Mouse (Mus musculus): Measurements from ENCODE around the gene Nxpe3. TPM values are rescaled to one million over a fixed set of nuclear protein-coding genes. Genes with fewer than 3 reads are reported as not detected.
A peak's percentile ranks its signal among the peaks of the same experiment; 100 is the strongest.

The Nxpe3 gene
- polyA plus RNA-seq, 1 experiment from 2014 or later = 1.3 TPM

DNA sequence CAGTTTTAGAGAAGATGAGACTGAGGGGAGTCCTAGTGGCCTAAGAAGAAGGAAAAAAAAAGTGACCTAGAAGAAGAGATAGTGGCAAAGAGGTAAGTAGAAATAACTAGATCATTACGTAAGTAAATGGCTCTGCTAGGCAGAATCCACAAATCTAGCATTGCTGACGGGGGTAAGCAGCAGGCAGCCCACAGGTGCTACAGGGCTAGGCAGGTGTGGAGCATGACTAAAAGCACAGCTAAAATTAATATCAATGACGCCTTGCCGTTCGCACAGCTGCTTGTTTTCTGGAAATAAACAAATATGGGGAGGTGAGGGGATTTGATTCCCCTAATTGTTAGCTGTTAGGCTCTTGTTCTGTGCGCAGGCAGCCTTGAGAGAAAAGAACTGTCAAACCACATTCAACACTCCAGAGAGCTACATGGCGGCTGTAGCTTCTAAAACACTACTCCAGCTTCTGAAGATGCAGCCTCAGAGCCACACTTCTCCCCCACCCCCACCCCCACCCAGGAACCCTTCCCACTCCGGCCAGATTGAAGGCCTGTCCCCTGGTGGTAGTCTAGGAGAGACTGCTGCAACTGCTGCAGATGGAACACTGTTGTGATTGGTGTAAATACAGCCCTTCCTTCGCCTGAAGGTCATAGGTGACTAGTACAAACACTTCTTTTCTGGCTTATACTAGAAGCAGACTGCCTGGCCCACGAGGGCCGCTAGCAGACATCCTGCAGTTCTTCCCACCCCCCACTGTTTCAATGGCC, 71.5 kb downstream of the Nxpe3 start:
- no peak overlapping the region for H3K27ac ChIP-seq (replicated peaks)
- peaks cover 13% of the 10 kb centered on the region; the same call in 1 of the 2 replicates for H3K4me1 ChIP-seq (replicated peaks)
- 50% methylated on average over 11 of the region's 11 CpGs for WGBS
- ATAC-seq (ENCODE audit: low FRiP score, low read depth) = no peak
- no peaks in the 10 kb centered on the region for H3K36me3 ChIP-seq
- H3K9ac ChIP-seq = no peak overlapping the region
- no peaks in the 10 kb centered on the region for H3K9me3 ChIP-seq
- H3K27me3 ChIP-seq = no peaks in the 10 kb centered on the region
- H3K4me3 ChIP-seq = no peak overlapping the region
- no peak overlapping the region for H3K4me2 ChIP-seq

GRCm38 (mm10) chr16:55822741-55823397, 72.2 kb downstream of the Nxpe3 start:
- Histone ChIP-seq H3K9ac (no peak overlapping the region), H3K4me2 (peak overlapping the region; percentile 95), H3K4me1 (replicated peaks) (peaks cover 13% of the 10 kb centered on the region; the same call in 1 of the 2 replicates), H3K27ac (replicated peaks) (no peak overlapping the region), H3K9me3 (no peaks in the 10 kb centered on the region), H3K27me3 (no peaks in the 10 kb centered on the region), H3K4me3 (peak overlapping the region; percentile 96), H3K36me3 (no peaks in the 10 kb centered on the region)
- ATAC-seq (ENCODE audit: low FRiP score, low read depth) = no peak
- 41% methylated on average over 18 of the region's 18 CpGs for WGBS

- no peaks in the 10 kb centered on the region for H3K9me3 ChIP-seq
- ATAC-seq (ENCODE audit: low FRiP score, low read depth) = peak; percentile 96
- under 1% methylated on average over 66 of the region's 67 CpGs for WGBS
Measured at GRCm38 (mm10) chr16:55821997-55822740, 72.9 kb downstream of the Nxpe3 start.

GRCm38 (mm10) chr16:55821571-55821981, 73.5 kb downstream of the Nxpe3 start:
- Histone ChIP-seq H3K4me1 (replicated peaks) (peaks cover 13% of the 10 kb centered on the region; the same call in 1 of the 2 replicates), H3K9me3 (no peaks in the 10 kb centered on the region), H3K27ac (replicated peaks) (peak overlapping the region; percentile 74), H3K36me3 (peaks cover 7% of the 10 kb centered on the region), H3K4me3 (peak overlapping the region; percentile 96), H3K27me3 (no peaks in the 10 kb centered on the region), H3K4me2 (peak overlapping the region; percentile 95), H3K9ac (peak overlapping the region; percentile 80)
- under 1% methylated on average over 40 of the region's 40 CpGs for WGBS
- peak; percentile 15; the same call in 1 of the 2 replicates for ATAC-seq (ENCODE audit: low FRiP score, low read depth)

More at GRCm38 (mm10) chr16:55821997-55822740, 72.9 kb downstream of the Nxpe3 start:
- Histone ChIP-seq H3K9ac (peak overlapping the region; percentile 80), H3K27me3 (no peaks in the 10 kb centered on the region), H3K27ac (replicated peaks) (peak overlapping the region; percentile 74), H3K36me3 (peaks cover 1% of the 10 kb centered on the region; the same call in 1 of the 2 replicates), H3K4me3 (peak overlapping the region; percentile 96), H3K4me2 (peak overlapping the region; percentile 95), H3K4me1 (replicated peaks) (peaks cover 13% of the 10 kb centered on the region; the same call in 1 of the 2 replicates)

DNA sequence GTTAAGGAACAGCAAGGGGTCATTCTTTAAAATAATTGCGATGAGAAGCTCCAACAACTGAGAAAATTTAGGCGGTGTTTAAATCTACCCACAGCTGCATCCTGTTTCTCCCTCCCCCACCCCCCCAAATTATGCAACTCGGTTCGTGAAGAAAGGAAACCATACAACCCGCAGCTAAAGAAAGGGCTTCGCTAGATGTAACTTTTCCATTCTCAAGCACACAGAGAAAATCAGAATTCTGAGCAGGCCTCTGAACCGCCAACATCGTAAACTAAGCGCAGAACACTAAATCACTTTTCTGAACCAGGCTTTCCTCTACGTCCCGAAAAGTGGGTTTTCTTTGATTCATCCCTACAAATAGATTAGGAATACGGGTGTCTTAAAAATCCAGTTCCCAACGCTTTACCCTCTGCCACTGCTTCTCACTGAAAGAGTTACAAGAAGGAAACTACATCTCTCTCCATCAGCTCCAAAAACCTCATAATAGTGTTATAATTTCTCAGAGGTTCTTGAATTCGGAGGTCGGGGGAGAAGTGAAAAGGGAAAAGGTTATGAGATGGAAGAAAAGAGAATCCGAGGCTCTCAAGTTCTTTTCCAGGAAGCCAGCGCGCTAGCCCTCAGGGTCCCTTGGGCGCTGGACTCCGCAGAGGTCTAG, 74.0 kb downstream of the Nxpe3 start:
- peaks cover 13% of the 10 kb centered on the region; the same call in 1 of the 2 replicates for H3K4me1 ChIP-seq (replicated peaks)
- ATAC-seq (ENCODE audit: low FRiP score, low read depth) = no peak
- no peaks in the 10 kb centered on the region for H3K9me3 ChIP-seq
- peak overlapping the region; percentile 74; the same call in 1 of the 2 replicates for H3K27ac ChIP-seq (replicated peaks)
- peaks cover 12% of the 10 kb centered on the region for H3K36me3 ChIP-seq
- peak overlapping the region; percentile 96 for H3K4me3 ChIP-seq
- 13% methylated on average over 20 of the region's 20 CpGs for WGBS
- no peaks in the 10 kb centered on the region for H3K27me3 ChIP-seq
- H3K9ac ChIP-seq = peak overlapping the region; percentile 80
- peak overlapping the region; percentile 95 for H3K4me2 ChIP-seq

DNA sequence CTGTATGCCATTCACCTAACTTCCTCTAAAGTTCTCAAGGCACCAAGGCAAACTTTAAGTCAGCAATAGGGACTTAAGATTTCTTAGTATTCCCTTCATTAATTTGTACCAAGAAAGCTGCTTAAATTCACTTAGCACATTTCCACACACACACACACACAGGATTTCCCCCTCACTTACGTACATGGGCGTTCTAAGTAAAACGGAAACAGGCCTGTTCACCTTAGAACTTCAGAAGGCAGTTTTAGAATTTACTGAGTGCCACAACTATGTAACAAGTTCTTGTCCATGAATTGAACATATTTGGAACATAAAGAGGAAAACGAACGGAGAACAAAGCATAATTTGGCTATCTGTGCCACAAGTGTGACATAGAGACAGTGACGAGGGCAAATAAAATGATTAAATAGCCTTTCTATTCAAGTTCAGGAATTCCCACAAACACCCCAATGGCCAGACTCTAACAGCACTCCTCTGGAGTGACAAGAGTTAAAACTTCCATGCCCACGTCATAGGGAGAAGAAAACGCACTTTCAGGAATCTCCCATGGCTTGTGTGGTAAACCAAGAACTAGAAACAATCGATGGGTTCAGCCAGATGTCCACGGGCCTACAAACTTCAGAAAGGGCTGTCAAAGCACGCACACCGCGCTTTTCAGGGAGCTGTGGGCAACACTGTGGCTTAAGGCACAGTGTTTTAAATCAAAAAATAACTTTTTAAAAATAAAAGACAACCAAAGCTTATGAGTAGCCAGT, 74.7 kb downstream of the Nxpe3 start:
- Histone ChIP-seq H3K27ac (replicated peaks) (no peak overlapping the region), H3K4me3 (peak overlapping the region; percentile 96), H3K4me2 (peak overlapping the region; percentile 95), H3K4me1 (replicated peaks) (peaks cover 13% of the 10 kb centered on the region; the same call in 1 of the 2 replicates), H3K27me3 (no peaks in the 10 kb centered on the region), H3K9me3 (no peaks in the 10 kb centered on the region), H3K9ac (no peak overlapping the region), H3K36me3 (peaks cover 19% of the 10 kb centered on the region)
- ATAC-seq (ENCODE audit: low FRiP score, low read depth) = no peak
- 59% methylated on average over 13 of the region's 13 CpGs for WGBS

GRCm38 (mm10) chr16:55819186-55819861, 75.8 kb downstream of the Nxpe3 start:
- 61% methylated on average over 15 of the region's 15 CpGs for WGBS
- Histone ChIP-seq H3K4me3 (no peak overlapping the region), H3K4me1 (replicated peaks) (peaks cover 13% of the 10 kb centered on the region; the same call in 1 of the 2 replicates)

DNA sequence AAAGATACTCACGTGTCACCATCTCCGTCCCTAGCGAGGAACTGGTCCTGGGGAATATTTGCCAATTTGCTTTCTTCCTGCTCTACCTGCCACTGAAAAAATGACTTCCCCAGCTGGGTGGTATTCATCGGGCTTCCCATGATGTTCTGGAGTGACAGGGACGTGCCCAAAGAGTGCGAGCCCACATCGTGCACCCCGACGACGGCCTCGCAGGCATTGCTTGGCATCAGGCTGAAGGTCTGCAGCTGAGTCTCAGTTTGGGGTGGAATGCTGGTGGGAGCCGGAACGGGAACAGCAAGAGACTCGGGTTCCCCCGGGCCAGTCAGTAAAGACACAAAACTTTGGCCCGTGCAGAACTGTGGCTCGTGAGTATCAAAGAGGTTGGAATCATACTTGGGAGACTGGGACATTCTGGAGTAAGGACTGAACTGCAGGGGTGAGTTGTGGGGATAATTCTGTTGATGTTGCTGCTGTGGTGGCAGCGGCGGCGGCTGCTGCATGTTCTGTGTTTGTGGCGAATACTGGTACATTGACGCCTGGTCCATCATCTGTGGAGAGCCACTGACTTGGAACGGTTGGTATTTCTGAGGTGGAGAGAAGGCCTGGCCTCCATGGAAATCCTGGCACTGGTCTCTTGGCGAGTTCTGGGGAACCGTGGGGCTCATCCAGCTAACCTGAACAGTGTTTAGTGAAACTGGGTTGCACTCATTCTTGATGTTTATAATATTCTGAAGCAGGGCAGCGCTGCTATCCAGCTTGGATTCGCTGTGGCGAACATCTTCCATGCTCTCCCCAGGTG, 77.2 kb downstream of the Nxpe3 start:
- H3K9me3 ChIP-seq = no peaks in the 10 kb centered on the region
- no peak overlapping the region for H3K27ac ChIP-seq (replicated peaks)
- H3K9ac ChIP-seq = no peak overlapping the region
- no peak for ATAC-seq (ENCODE audit: low FRiP score, low read depth)
- peaks cover 13% of the 10 kb centered on the region; the same call in 1 of the 2 replicates for H3K4me1 ChIP-seq (replicated peaks)
- no peak overlapping the region for H3K4me3 ChIP-seq
- peaks cover 39% of the 10 kb centered on the region for H3K36me3 ChIP-seq
- H3K4me2 ChIP-seq = no peak overlapping the region
- 94% methylated on average over 28 of the region's 28 CpGs for WGBS
- no peaks in the 10 kb centered on the region for H3K27me3 ChIP-seq

More at GRCm38 (mm10) chr16:55819186-55819861, 75.8 kb downstream of the Nxpe3 start:
- no peak for ATAC-seq (ENCODE audit: low FRiP score, low read depth)
- Histone ChIP-seq H3K27me3 (no peaks in the 10 kb centered on the region), H3K9me3 (no peaks in the 10 kb centered on the region), H3K4me2 (peak overlapping the region; percentile 95), H3K9ac (no peak overlapping the region), H3K27ac (replicated peaks) (no peak overlapping the region), H3K36me3 (peaks cover 28% of the 10 kb centered on the region)

DNA sequence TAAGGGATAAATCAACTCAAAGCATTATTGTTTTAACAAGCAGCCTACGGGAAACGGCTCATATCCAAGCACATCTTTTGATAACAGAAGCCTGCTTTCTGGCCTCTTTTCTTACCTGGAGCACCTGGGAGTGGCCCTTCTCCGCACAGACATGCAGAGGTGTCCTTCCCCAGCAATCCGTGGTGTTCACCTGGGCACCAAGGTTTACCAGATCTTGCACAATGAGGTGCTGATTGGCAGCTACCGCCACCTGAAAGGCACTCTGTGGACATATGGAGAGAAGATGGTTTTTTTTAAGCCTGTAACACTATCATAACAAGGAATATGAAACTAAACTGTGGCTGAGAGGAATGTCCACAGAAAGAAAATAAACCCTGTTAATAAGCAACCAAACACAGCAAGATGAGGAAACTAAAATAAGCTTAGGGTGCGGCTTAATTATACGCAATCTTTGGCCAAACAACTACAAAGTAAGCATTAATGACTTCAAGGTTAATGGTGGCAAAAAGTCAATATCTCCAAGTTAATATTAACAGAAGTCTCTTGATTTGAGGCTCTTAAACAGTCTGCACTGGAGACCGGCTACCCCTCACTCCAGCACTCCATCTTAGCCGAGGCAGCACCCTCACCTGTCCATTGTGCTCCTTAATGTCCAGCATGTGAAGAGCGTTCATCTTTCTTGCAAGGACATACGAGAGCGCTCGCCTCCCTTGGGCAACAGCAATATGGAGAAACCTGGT, 78.7 kb downstream of the Nxpe3 start:
- Histone ChIP-seq H3K27me3 (no peaks in the 10 kb centered on the region), H3K4me1 (replicated peaks) (peaks cover 12% of the 10 kb centered on the region; the same call in 1 of the 2 replicates), H3K36me3 (peaks cover 45% of the 10 kb centered on the region), H3K9ac (no peak overlapping the region), H3K4me3 (no peak overlapping the region), H3K27ac (replicated peaks) (no peak overlapping the region), H3K9me3 (no peaks in the 10 kb centered on the region), H3K4me2 (no peak overlapping the region)
- WGBS = 95% methylated on average over 13 of the region's 13 CpGs
- no peak for ATAC-seq (ENCODE audit: low FRiP score, low read depth)

All from hindbrain, embryonic 15.5 days (tissue).